Mouse (Mus musculus) neural tube, embryonic 15.5 days (tissue): Measurements from ENCODE around the gene Oasl1. TPM values are rescaled to one million over a fixed set of nuclear protein-coding genes. Genes with fewer than 3 reads are reported as not detected.
A peak's percentile ranks its signal among the peaks of the same experiment; 100 is the strongest.

ENCODE experiments used
- ATAC-seq: fragments of 200-750 bp; cut with Nextera tagmentation; 2 replicates; pipeline ENCODE4 v1.8.0; 2017; ENCODE audit warnings: mild to moderate bottlenecking, moderate TSS enrichment, moderate library complexity; ENCODE audit not compliant: low FRiP score
- H3K27ac ChIP-seq: fragments of 300-500 bp; sonication (generic); replicated peaks from 2 replicates; pipeline ENCODE4 v1.5.1; 2015; ENCODE audit warnings: mild to moderate bottlenecking, inconsistent platforms
- H3K27me3 ChIP-seq: fragments of 300-500 bp; sonication (generic); replicated peaks from 2 replicates; pipeline ENCODE4 v1.6.1; 2015; ENCODE audit warnings: inconsistent platforms
- H3K36me3 ChIP-seq: fragments of 300-500 bp; sonication (generic); 2 replicates; pipeline ENCODE4 v1.6.1; 2015; ENCODE audit warnings: inconsistent platforms
- H3K4me1 ChIP-seq: fragments of 300-500 bp; sonication (generic); 2 replicates; pipeline ENCODE4 v1.6.1; 2015; ENCODE audit warnings: inconsistent platforms
- H3K4me2 ChIP-seq: fragments of 300-500 bp; sonication (generic); 2 replicates; pipeline ENCODE4 v1.6.1; 2015; ENCODE audit warnings: inconsistent platforms, mild to moderate bottlenecking, moderate library complexity
- H3K4me3 ChIP-seq: fragments of 300-500 bp; sonication (generic); replicated peaks from 2 replicates; pipeline ENCODE4 v1.5.1; 2015; ENCODE audit warnings: mild to moderate bottlenecking, inconsistent platforms
- H3K9ac ChIP-seq: fragments of 300-500 bp; sonication (generic); replicated peaks from 2 replicates; pipeline ENCODE4 v1.6.1; 2015; ENCODE audit warnings: mild to moderate bottlenecking, inconsistent platforms
- H3K9me3 ChIP-seq: fragments of 300-500 bp; sonication (generic); replicated peaks from 2 replicates; pipeline ENCODE4 v1.6.1; 2016; ENCODE audit warnings: inconsistent platforms
- WGBS: fragments of 180-500 bp; shearing (Covaris S2); methylation state at CpG from one replicate; pipeline ENCODE4 v1.1.7; 2015; ENCODE audit warnings: mixed read lengths; 5-methylcytosine and 5-hydroxymethylcytosine counted together
- polyA plus RNA-seq: library from polyadenylated mRNA; unstranded; fragments of >200 nt; fragmentation: Nextera tagmentation; extraction: Ambion mirVana; gene quantifications from 2 replicates; pipeline ENCODE4 v1.2.1, GENCODE M21; 2015

Gene Oasl1
- polyA plus RNA-seq, 1 experiment from 2014 or later: 0.79 TPM

DNA sequence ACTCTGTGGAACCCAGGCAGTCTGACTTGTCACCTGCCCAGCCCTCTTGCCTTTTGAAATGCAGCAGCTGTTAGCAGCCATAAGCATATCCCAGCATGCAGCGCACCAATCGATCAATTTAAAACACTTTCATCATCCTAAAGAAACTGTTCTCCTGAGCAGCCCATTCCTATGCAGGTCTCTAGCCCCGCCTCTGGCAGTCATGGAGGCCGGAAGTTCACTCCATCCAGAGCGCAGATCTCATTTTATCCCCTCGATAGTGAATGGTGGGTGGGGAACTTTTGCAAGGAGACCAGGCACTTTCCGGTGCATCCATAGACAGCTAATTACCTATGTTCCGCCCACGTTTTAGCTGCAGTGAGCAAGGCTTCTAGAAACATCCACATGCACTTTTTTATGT lies 49.2 kb downstream of the Oasl1 start:
- H3K27ac ChIP-seq: no peak overlapping the region
- H3K4me3 ChIP-seq: no peak overlapping the region
- peaks cover 4% of the 10 kb centered on the region; the same call in 1 of the 2 replicates for H3K27me3 ChIP-seq
- no peak for ATAC-seq
- H3K9me3 ChIP-seq: no peaks in the 10 kb centered on the region
- H3K36me3 ChIP-seq: no peaks in the 10 kb centered on the region
- H3K9ac ChIP-seq: no peak overlapping the region
- 81% methylated on average over 9 of the region's 9 CpGs for WGBS
- no peak overlapping the region for H3K4me2 ChIP-seq
- peaks cover 15% of the 10 kb centered on the region; the same call in 1 of the 2 replicates for H3K4me1 ChIP-seq

DNA sequence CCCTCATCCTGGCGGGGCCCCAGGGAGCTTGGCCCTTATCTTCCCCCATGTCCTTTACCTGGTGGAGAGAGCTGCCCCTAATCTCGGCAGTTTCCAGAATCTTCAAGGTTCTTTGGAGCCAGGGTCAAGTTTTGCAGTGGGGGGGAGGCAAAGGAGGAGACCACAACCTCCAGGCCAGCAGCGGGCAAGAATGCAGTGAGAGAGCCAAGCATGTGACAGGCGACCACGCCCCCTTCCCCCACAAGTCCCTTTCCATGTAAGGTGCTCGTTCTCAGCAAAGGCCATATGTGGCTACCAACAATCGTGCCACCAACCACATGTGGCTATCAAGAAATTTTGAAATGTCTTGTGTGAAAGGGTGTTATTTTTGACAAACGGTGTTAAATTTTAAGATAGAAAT lies 50.1 kb downstream of the Oasl1 start:
- no peak overlapping the region for H3K4me3 ChIP-seq
- no peak overlapping the region for H3K27ac ChIP-seq
- H3K4me1 ChIP-seq: peaks cover 12% of the 10 kb centered on the region; the same call in 1 of the 2 replicates
- WGBS: 88% methylated on average over 8 of the region's 8 CpGs
- H3K9me3 ChIP-seq: no peaks in the 10 kb centered on the region
- H3K4me2 ChIP-seq: no peak overlapping the region
- no peak for ATAC-seq
- H3K27me3 ChIP-seq: no peaks in the 10 kb centered on the region
- no peaks in the 10 kb centered on the region for H3K36me3 ChIP-seq
- H3K9ac ChIP-seq: no peak overlapping the region

DNA sequence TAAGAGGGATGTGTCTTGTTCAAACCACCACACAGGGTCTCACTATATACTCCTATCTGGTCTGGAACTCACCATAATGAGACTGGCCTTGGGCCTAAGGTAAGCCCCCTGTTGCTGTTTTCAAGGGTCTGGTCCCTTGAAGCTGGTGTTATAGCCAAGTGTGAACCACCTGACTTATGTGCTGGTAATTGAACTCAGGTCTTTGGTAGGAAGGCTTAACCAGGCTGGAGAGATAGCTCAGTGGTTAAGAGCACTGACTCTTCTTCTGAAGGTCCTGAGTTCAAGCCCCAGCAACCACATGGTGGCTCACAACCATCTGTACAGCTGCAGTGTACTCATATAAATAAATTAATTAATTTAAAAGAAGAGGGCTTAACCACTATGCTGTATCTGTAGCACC lies 53.9 kb downstream of the Oasl1 start:
- no peak for ATAC-seq
- no peak overlapping the region for H3K4me2 ChIP-seq
- peaks cover 16% of the 10 kb centered on the region for H3K4me1 ChIP-seq
- no peaks in the 10 kb centered on the region for H3K9me3 ChIP-seq
- no peak overlapping the region for H3K27ac ChIP-seq
- H3K4me3 ChIP-seq: no peak overlapping the region
- no peak overlapping the region for H3K9ac ChIP-seq
- H3K27me3 ChIP-seq: peaks cover 4% of the 10 kb centered on the region; the same call in 1 of the 2 replicates
- H3K36me3 ChIP-seq: no peaks in the 10 kb centered on the region

DNA sequence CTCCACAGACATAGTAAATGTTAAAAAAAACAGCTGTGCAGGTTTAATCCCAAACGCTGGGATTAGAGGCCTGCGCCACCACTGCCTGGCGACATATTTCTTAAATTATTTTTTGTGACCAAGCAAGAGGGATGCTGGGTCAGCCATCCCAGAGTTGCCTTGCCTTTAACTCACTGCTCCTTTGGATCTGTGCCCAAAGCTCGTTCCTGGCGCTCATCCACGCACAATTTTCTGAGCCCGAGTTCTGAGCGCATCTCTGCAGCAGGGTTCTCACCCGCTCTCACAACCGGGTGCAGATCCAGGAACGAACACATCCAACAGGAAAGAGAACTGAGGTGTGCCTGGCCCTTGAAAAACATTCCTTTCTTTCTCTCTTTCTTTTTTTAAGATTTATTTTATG lies 55.4 kb downstream of the Oasl1 start:
- ATAC-seq: no peak
- 64% methylated on average over 11 of the region's 11 CpGs for WGBS
- no peak overlapping the region for H3K4me3 ChIP-seq
- peaks cover 16% of the 10 kb centered on the region for H3K4me1 ChIP-seq
- H3K27ac ChIP-seq: no peak overlapping the region
- no peaks in the 10 kb centered on the region for H3K9me3 ChIP-seq
- peaks cover 4% of the 10 kb centered on the region; the same call in 1 of the 2 replicates for H3K27me3 ChIP-seq
- no peaks in the 10 kb centered on the region for H3K36me3 ChIP-seq
- no peak overlapping the region for H3K4me2 ChIP-seq
- H3K9ac ChIP-seq: no peak overlapping the region

DNA sequence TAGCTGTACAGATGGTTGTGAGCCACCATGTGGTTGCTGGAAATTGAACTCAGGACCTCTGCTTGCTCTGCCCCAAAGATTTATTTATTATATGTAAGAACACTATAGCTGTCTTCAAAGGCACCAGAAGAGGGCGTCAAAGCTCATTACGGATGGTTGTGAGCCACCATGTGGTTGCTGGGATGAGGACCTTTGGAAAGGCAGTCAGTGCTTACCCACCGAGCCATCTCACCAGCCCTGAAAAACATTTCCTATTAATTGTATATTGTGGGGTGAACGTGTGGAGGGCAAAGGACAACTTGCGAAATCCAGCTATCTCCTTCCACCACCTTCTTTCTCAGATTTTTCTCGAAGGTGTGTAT lies 55.8 kb downstream of the Oasl1 start:
- Histone ChIP-seq H3K4me3 (peak overlapping the region; percentile 15; the same call in 1 of the 2 replicates), H3K4me1 (peaks cover 16% of the 10 kb centered on the region), H3K27ac (no peak overlapping the region), H3K9ac (no peak overlapping the region; the same call in 1 of the 2 replicates), H3K36me3 (no peaks in the 10 kb centered on the region), H3K4me2 (peak overlapping the region; percentile 76), H3K9me3 (no peaks in the 10 kb centered on the region), H3K27me3 (peaks cover 4% of the 10 kb centered on the region; the same call in 1 of the 2 replicates)
- peak; percentile 14; the same call in 1 of the 2 replicates for ATAC-seq
- 6% methylated on average over 6 of the region's 6 CpGs for WGBS

DNA sequence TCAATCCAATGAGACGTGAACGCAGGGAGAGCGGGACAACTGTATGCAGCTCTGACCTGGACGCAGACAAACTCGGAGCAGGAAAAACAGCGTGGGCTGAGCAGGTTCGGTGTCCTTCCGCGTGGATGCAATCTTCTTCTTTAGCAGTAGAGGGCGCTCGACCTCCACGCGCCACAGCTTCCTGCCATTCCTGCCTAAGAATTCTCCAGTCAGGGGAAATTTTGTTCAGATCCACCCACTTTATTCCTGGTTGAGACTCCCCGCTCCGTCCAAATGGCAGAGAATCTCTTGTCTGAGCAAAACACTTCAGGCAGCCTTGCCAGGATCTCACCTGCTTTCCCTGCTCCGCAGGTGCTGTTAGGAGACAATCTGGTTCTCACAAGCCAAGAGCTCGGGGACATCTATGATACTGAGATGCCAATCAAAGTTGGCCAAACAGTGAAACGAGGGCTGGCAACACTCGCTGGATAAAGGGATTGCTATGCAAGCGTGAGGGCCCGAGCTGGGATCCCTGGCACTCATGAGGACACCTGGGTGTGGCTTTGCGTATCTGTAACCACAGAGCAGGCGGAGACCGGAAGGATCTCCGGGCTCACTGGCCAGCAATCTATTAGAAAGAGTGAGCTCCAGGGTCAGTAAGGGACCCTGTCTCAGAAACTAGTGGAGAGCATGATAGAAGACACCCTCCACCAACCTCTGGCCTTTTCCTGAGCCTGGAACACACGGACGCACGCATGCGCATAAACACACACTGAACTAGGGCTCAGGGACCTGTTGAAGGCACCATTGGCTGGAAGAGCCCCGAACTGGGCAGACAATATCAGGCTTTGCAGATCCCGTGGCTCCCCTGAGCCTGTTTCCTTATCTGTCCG lies 56.4 kb downstream of the Oasl1 start:
- peak; percentile 61; the same call in 1 of the 2 replicates for ATAC-seq

DNA sequence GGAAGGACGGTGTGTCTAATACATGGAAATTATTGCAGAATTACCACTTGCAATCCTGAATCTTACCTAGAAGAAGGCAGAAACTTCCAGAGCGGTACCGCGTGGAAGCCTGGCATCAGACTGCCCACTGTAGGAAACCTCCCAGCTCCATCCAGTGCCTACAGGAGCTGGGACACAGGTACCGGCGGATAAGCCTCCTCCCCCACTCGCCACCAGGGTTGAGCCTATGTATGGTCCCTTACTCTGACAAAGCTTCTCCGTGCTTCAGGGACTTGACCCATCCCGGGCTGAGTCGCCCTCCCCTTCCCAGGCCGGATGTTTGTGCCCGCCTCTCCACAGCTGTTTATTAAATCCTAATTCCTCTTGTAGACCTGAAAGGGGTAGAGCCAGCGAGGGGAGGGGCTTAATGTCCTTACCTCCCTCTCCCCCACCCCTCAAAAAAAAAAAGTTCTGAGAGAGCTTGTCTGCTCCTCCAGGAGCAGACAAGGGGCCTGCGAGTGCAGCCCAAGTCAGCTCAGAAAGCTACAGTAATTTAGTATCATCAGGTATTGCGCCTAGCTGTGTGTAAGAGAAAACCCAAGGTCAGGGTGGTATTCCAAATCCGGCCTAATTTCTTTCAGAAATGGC lies 57.2 kb downstream of the Oasl1 start:
- Histone ChIP-seq H3K27ac (no peak overlapping the region), H3K4me2 (peak overlapping the region; percentile 76), H3K4me3 (peak overlapping the region; percentile 34), H3K36me3 (no peaks in the 10 kb centered on the region), H3K27me3 (peaks cover 4% of the 10 kb centered on the region; the same call in 1 of the 2 replicates), H3K9ac (peak overlapping the region; percentile 1; the same call in 1 of the 2 replicates), H3K9me3 (no peaks in the 10 kb centered on the region), H3K4me1 (peaks cover 21% of the 10 kb centered on the region)
- WGBS: 33% methylated on average over 16 of the region's 16 CpGs
- ATAC-seq: no peak; the same call in 1 of the 2 replicates

More for the DNA sequence above, 56.4 kb downstream of the Oasl1 start:
- WGBS: 8% methylated on average over 32 of the region's 32 CpGs
- Histone ChIP-seq H3K4me1 (peaks cover 17% of the 10 kb centered on the region), H3K9me3 (no peaks in the 10 kb centered on the region), H3K36me3 (no peaks in the 10 kb centered on the region), H3K27me3 (peaks cover 4% of the 10 kb centered on the region; the same call in 1 of the 2 replicates), H3K27ac (no peak overlapping the region; the same call in 1 of the 2 replicates), H3K9ac (peak overlapping the region; percentile 1), H3K4me3 (peak overlapping the region; percentile 34), H3K4me2 (peak overlapping the region; percentile 76)

DNA sequence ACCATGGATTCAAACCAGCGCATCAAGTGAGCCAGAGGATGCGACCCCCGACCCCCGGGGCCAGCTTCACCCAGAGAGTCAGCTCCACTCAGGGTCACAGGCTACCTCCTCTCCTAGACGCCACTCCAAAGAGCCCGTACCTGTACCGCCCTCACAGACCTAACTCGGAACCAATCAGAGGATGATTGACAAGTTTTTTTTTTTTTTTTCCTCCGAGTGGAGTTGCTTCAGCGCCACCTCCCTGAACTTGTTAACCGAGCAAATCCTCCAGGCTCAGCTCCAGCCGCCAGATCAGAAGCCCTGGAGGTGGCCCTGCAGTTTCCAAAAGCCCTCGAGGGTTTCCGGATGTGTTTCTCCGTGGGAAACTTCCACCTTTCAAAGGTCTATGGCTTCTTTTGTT lies 59.0 kb downstream of the Oasl1 start:
- Histone ChIP-seq H3K36me3 (no peaks in the 10 kb centered on the region), H3K9me3 (no peaks in the 10 kb centered on the region), H3K4me3 (no peak overlapping the region), H3K27me3 (peaks cover 4% of the 10 kb centered on the region; the same call in 1 of the 2 replicates), H3K27ac (no peak overlapping the region), H3K4me2 (no peak overlapping the region), H3K9ac (no peak overlapping the region), H3K4me1 (peaks cover 21% of the 10 kb centered on the region)
- no peak for ATAC-seq
- 69% methylated on average over 15 of the region's 15 CpGs for WGBS

DNA sequence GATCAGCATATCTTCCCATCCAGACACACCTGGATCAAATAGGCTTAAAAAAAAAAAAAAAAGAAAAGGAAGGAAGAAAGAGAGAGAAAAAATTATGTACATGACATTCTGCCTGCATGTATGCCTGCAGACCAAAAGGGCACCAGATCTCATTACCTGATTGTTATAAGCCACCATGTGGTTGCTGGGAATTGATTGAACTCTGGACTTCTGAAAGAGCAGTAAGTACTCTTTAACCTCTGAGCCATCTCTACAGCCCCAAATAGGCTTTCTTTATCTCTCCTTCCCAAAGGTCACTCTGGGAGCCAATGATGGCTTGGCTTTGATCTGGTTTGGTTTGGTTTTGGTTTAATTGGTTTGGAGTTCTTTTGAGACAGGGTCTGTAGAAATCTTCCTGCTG lies 62.0 kb downstream of the Oasl1 start:
- no peak overlapping the region for H3K4me3 ChIP-seq
- no peaks in the 10 kb centered on the region for H3K36me3 ChIP-seq
- no peak for ATAC-seq
- peaks cover 8% of the 10 kb centered on the region for H3K4me1 ChIP-seq
- no peak overlapping the region for H3K4me2 ChIP-seq
- no peak overlapping the region for H3K9ac ChIP-seq
- peaks cover 2% of the 10 kb centered on the region; the same call in 1 of the 2 replicates for H3K27me3 ChIP-seq
- no peak overlapping the region for H3K27ac ChIP-seq
- H3K9me3 ChIP-seq: no peaks in the 10 kb centered on the region
